Mouse (Mus musculus) E14TG2a.4 (cell line): ENCODE data around the gene Ddit4.

Experiments
- CTCF ChIP-seq: conservative IDR thresholded peaks from 2 replicates; pipeline ENCODE4 v1.5.1; 2014; ENCODE audit warnings: low read length
- NANOG ChIP-seq: IDR thresholded peaks from 2 replicates; pipeline ENCODE4 v1.6.1; 2014; ENCODE audit warnings: borderline replicate concordance, low read length, mixed read lengths

DNA sequence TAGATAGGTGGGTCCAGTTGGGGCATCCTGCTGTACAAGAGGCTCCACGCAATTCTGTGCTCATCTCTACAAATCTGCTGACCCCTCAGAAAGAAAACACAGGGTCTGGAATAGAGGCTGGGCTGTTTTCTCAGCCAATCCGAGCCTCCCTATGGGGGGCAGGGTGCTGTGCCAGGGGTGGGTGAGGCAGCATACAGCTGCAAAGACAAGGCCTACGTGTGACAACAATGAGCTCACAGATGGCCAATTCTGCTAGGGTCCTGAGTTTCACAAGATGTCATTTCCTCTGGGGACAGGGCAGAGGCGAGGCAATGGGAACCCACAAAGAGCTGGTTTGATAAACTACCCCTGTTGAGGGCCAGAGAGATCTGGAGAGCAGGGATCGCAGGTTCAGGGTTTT, 6.8 kb upstream of the Ddit4 start:
- no peak for TF ChIP-seq CTCF
- no peak for TF ChIP-seq NANOG
